Mouse (Mus musculus): ENCODE results near the gene Hmga2.

DNA sequence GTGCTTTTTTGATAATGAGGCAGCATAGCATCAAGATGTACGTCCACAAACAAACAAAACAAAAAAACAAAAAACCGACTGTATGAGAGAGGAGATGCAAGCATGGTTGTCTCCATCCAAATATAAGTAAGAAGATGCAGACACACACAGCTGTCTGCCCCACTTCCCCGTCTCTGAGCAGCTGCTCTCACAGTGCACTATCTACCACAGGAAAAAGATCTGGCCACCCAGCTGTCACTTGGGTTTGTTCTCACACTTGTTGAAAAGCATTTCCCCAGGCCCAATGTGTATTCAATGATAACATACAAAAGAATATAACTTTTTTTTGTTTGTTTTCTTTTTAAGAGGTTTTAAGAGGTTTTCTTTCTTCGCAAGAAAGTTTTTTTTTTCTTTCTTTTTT, 65.3 kb downstream of the Hmga2 start:
- no peak for TF ChIP-seq EP300 (IDR thresholded peaks at IDR 0.05; ENCODE audit: low read depth)
- no peak for TF ChIP-seq CTCF (IDR thresholded peaks at IDR 0.05; ENCODE audit: low read depth)
